In genomic region chr8:122283356-122284202, GRCm38 (mm10) we compare ENCODE assay signal across 7 mouse cellular contexts. TPM values are rescaled to one million over a fixed set of nuclear protein-coding genes. Genes with fewer than 3 reads are reported as not detected.
A peak's percentile ranks its signal among the peaks of the same experiment; 100 is the strongest.
DNase-seq lines count a peak whose midpoint lies in the region; ATAC-seq and TF ChIP-seq lines count a peak whose summit lies in the region.

No protein-coding gene starts in this region.

- in situ Hi-C loops in ES-E14 (cut with MboI; ENCODE audit: low sequenced_read_pairs in 2 of 2, unreplicated experiment in 2 of 2), result no loop called here

- peaks cover 2 to 14% of the 10 kb centered on the region in 2 experiments; a peak in 2 of 4 replicates for H3K4me1 ChIP-seq in ES-E14 (ENCODE audit: control insufficient read depth in 2 of 2, insufficient read depth in 2 of 2, low read length in 2 of 2, poor library complexity in 1 of 2)
- H3K4me1 ChIP-seq in limb, embryonic 11.5 days (ENCODE audit: control insufficient read depth, insufficient read depth, low read length), result peaks cover 29% of the 10 kb centered on the region
- peaks cover 29% of the 10 kb centered on the region for H3K4me1 ChIP-seq in midbrain, embryonic 11.5 days (ENCODE audit: control insufficient read depth, insufficient read depth, low read length)
- peaks cover 46% of the 10 kb centered on the region for H3K4me1 ChIP-seq in stomach, embryonic 15.5 days

- H3K4me2 ChIP-seq in limb, embryonic 11.5 days (ENCODE audit: low read depth, severe bottlenecking), result peak overlapping the region; percentile 96
- peak overlapping the region; percentile 81 for H3K4me2 ChIP-seq in midbrain, embryonic 11.5 days
- H3K4me2 ChIP-seq in stomach, embryonic 15.5 days, result peak overlapping the region; percentile 96

- no peak for DNase-seq in ES-E14 (ENCODE audit: low read depth, low spot score)
- DNase-seq in adrenal gland, postnatal 36 days, result peak; percentile 77 to 87
- peak; percentile 73 for DNase-seq in gastrocnemius, postnatal 14 days
- DNase-seq in induced T-regulatory cell, adult 2 months (ENCODE audit: low read depth), result peak; percentile 78
- peak; percentile 68 for DNase-seq in limb, embryonic 11.5 days (ENCODE audit: low spot score)
- DNase-seq in midbrain, embryonic 11.5 days (ENCODE audit: low spot score, missing footprints), result peak; percentile 94

- no peak overlapping the region for H3K9ac ChIP-seq in ES-E14 (ENCODE audit: insufficient read depth, low read depth, low read length, poor library complexity, severe bottlenecking)
- H3K9ac ChIP-seq in limb, embryonic 11.5 days (ENCODE audit: low read length), result peak overlapping the region; percentile 56
- peak overlapping the region; percentile 69 for H3K9ac ChIP-seq in midbrain, embryonic 11.5 days (ENCODE audit: low read length)
- H3K9ac ChIP-seq in stomach, embryonic 15.5 days, result peak overlapping the region; percentile 54

- ATAC-seq in limb, embryonic 11.5 days (ENCODE audit: insufficient number of reproducible peaks, low FRiP score, low TSS enrichment, low read depth), result no peak
- no peak for ATAC-seq in midbrain, embryonic 11.5 days (ENCODE audit: low FRiP score)
- no peak for ATAC-seq in stomach, embryonic 15.5 days (ENCODE audit: insufficient read depth, low FRiP score, low read depth)

- peak overlapping the region; percentile 58 to 70 for H3K4me3 ChIP-seq in ES-E14 (ENCODE audit: insufficient read depth in 1 of 2, low read depth in 1 of 2, low read length in 2 of 2, poor library complexity in 1 of 2, severe bottlenecking in 1 of 2)
- H3K4me3 ChIP-seq in limb, embryonic 11.5 days (ENCODE audit: low read depth, low read length), result peak overlapping the region; percentile 48
- peak overlapping the region; percentile 53 for H3K4me3 ChIP-seq in midbrain, embryonic 11.5 days (ENCODE audit: low read depth, low read length)
- H3K4me3 ChIP-seq in stomach, embryonic 15.5 days (replicated peaks), result peak overlapping the region; percentile 69

- intact Hi-C loops in gastrocnemius, postnatal 14 days (cut with DNase I; ENCODE audit: low total_unique reads), result no loop called here

- H3K36me3 ChIP-seq in ES-E14 (ENCODE audit: control insufficient read depth, insufficient read depth, low read length, poor library complexity, severe bottlenecking), result no peaks in the 10 kb centered on the region
- H3K36me3 ChIP-seq in limb, embryonic 11.5 days (ENCODE audit: control insufficient read depth, insufficient read depth, low read length), result no peaks in the 10 kb centered on the region
- no peaks in the 10 kb centered on the region for H3K36me3 ChIP-seq in midbrain, embryonic 11.5 days (ENCODE audit: control insufficient read depth, insufficient read depth, low read length)
- no peaks in the 10 kb centered on the region for H3K36me3 ChIP-seq in stomach, embryonic 15.5 days

- no peaks in the 10 kb centered on the region for H3K9me3 ChIP-seq in ES-E14 (ENCODE audit: control insufficient read depth, insufficient read depth, low read depth, low read length)
- H3K9me3 ChIP-seq in limb, embryonic 11.5 days (ENCODE audit: control insufficient read depth, low read length), result no peaks in the 10 kb centered on the region
- no peaks in the 10 kb centered on the region for H3K9me3 ChIP-seq in midbrain, embryonic 11.5 days (ENCODE audit: control insufficient read depth, low read length)
- H3K9me3 ChIP-seq in stomach, embryonic 15.5 days, result no peaks in the 10 kb centered on the region

- under 1% methylated on average over 37 of the region's 37 CpGs for WGBS in limb, embryonic 11.5 days
- 1% methylated on average over 36 of the region's 37 CpGs for WGBS in midbrain, embryonic 11.5 days
- under 1% methylated on average over 37 of the region's 37 CpGs for WGBS in stomach, embryonic 15.5 days

- H3K27ac ChIP-seq in ES-E14 (ENCODE audit: insufficient read depth, low read depth, low read length, poor library complexity, severe bottlenecking), result no peak overlapping the region
- no peak overlapping the region for H3K27ac ChIP-seq in limb, embryonic 11.5 days (replicated peaks; ENCODE audit: low read depth, low read length)
- H3K27ac ChIP-seq in midbrain, embryonic 11.5 days (ENCODE audit: low read depth, low read length), result peak overlapping the region; percentile 25
- H3K27ac ChIP-seq in stomach, embryonic 15.5 days, result peak overlapping the region; percentile 83

- peaks cover 24% of the 10 kb centered on the region for H3K27me3 ChIP-seq in limb, embryonic 11.5 days (ENCODE audit: control insufficient read depth, insufficient read depth, low read length)
- H3K27me3 ChIP-seq in midbrain, embryonic 11.5 days (ENCODE audit: control insufficient read depth, insufficient read depth, low read length), result peaks cover 35% of the 10 kb centered on the region
- H3K27me3 ChIP-seq in stomach, embryonic 15.5 days (replicated peaks), result no peaks in the 10 kb centered on the region

TF ChIP-seq in ES-E14, 5 proteins besides CTCF, POLR2A, EP300 and RAD21:
- no peak for TF ChIP-seq HCFC1 (IDR thresholded peaks at IDR 0.05; ENCODE audit: borderline replicate concordance, insufficient read depth, low read length)

RNA-seq across cellular contexts. Expression of gene Zfpm1, which starts 1.6 kb away (rescaled TPM):
- total RNA-seq in ES-E14 (2012; rRNA removed), result 7.8 and 8.5 TPM in 2 replicates
- total RNA-seq in adrenal gland, postnatal 36 days (2021), result 10 to 100 TPM; 14.0 to 15.5 TPM
- 1 to 10 TPM; 8.4 to 8.6 TPM for total RNA-seq in gastrocnemius, postnatal 14 days (2021)
- 1.3 and 1.4 TPM in 2 replicates for polyA plus RNA-seq in limb, embryonic 11.5 days (2014; fragmentation: Nextera tagmentation; extraction: Ambion mirVana)
- 1.6 and 1.8 TPM in 2 replicates for polyA plus RNA-seq in midbrain, embryonic 11.5 days (2014; fragmentation: Nextera tagmentation; extraction: Ambion mirVana)
- 5.6 and 5.7 TPM in 2 replicates for polyA plus RNA-seq in stomach, embryonic 15.5 days (2015; fragmentation: Nextera tagmentation; extraction: Ambion mirVana)

Comparison
In these comparisons a context has a peak if more than half of its experiments do, and no peak if none do; other contexts are left out.
1. H3K27ac ChIP-seq: peak in midbrain, embryonic 11.5 days (single experiment) and stomach, embryonic 15.5 days (single experiment); none in ES-E14 (single experiment) and limb, embryonic 11.5 days (single experiment).
2. Peak in every context shown above with its lines, with median percentiles within 50 percentile points of each other: H3K4me3 ChIP-seq and H3K4me2 ChIP-seq.